Mouse (Mus musculus) bone marrow macrophage, adult 2 months (primary cell): ENCODE measurements around the gene Tbx21.

ENCODE experiments used
- CTCF ChIP-seq: IDR thresholded peaks from 2 replicates; pipeline ENCODE4 v1.5.1; 2012; ENCODE audit warnings: low read depth, mild to moderate bottlenecking, low read length, moderate library complexity
- POLR2A ChIP-seq: IDR thresholded peaks from 2 replicates; pipeline ENCODE4 v1.6.1; 2012; ENCODE audit warnings: mild to moderate bottlenecking, low read depth, low read length, borderline replicate concordance

DNA sequence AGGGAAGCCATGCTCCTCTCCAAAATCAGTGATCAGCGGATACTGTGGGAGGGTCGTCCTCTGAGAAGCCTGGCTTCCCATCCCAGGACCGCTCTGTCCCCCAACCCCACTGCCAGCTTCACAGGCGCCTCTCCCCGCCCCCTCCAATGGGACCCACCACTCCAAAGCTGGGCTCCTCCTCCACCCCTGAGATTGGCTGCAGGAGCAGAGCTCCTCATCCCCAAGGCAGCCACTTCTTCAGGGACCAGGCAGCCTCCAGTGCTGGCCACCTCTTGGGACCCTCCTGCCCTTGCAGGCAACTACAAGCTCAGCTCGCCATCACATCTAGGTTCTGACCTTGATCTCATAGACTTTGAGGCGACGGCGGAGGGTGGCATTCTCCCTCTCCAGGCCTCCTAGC lies 33.9 kb upstream of the Tbx21 start:
- TF ChIP-seq CTCF (no peak), POLR2A (no peak)
